33 mouse cellular contexts compared by ENCODE assay signal in the genomic region with DNA sequence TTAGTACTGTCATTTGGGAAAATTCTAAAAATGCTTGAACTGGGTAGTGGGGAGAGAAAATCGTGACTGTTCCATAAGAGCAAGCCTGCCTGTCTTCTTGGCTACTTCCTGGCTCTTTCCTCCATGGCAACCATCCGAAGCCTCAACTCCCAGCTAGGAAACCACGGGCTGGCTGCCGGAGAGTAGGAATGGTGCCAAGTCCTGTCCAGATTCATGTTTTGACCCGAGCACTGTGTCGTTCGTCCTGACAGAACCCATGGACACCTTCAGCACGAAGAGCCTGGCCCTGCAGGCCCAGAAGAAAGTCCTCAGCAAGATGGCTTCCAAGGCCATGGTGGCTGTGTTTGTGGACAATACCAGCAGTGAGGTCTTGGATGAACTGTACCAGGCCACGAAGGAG. TPM values are rescaled to one million over a fixed set of nuclear protein-coding genes. Genes with fewer than 3 reads are reported as not detected.
DNase-seq lines count a peak whose midpoint lies in the region; ATAC-seq and TF ChIP-seq lines count a peak whose summit lies in the region.
"Had no signal": no experiment of that assay in that cellular context is flagged by ENCODE, and none has a peak within 500 bp of the region (broad histone marks: within the 10 kb centered on the region; RNA-seq: fewer than 3 reads in every experiment).

No protein-coding gene starts in this region.

- no peak for TF ChIP-seq POLR2A in liver, adult 2 months (IDR thresholded peaks at IDR 0.05; ENCODE audit: extremely low read depth, insufficient read depth, low read length)

- peak overlapping the region; percentile 79; the same call in 1 of the 2 replicates for H3K27ac ChIP-seq in hindbrain, embryonic 10.5 days
- H3K27ac ChIP-seq in hindbrain, embryonic 14.5 days, result no peak overlapping the region
- H3K27ac ChIP-seq in liver, adult 2 months (replicated peaks; ENCODE audit: insufficient read depth, low read depth, low read length), result peak overlapping the region; percentile 91
- no peak overlapping the region for H3K27ac ChIP-seq in liver, embryonic 12.5 days
- no peak overlapping the region for H3K27ac ChIP-seq in embryonic facial prominence, embryonic 14.5 days (replicated peaks; ENCODE audit: low read depth, low read length)
- H3K27ac ChIP-seq: forebrain, embryonic 15.5 days; left cerebral cortex, adult 2 months; limb, embryonic 15.5 days; liver, embryonic 15.5 days; midbrain, embryonic 15.5 days had no signal

- H3K9me3 ChIP-seq in hindbrain, embryonic 10.5 days, result no peaks in the 10 kb centered on the region
- H3K9me3 ChIP-seq in hindbrain, embryonic 14.5 days (ENCODE audit: control insufficient read depth, low read length), result no peaks in the 10 kb centered on the region
- H3K9me3 ChIP-seq in liver, embryonic 12.5 days (replicated peaks), result no peaks in the 10 kb centered on the region
- H3K9me3 ChIP-seq in embryonic facial prominence, embryonic 14.5 days (ENCODE audit: control insufficient read depth, low read length), result no peaks in the 10 kb centered on the region
- H3K9me3 ChIP-seq: forebrain, embryonic 10.5 days; forebrain, embryonic 15.5 days; heart, embryonic 12.5 days; limb, embryonic 15.5 days; liver, embryonic 15.5 days; midbrain, embryonic 10.5 days; midbrain, embryonic 15.5 days; neural tube, embryonic 15.5 days had no signal

- no peak for ATAC-seq in hindbrain, embryonic 14.5 days (ENCODE audit: low FRiP score)
- no peak for ATAC-seq in liver, embryonic 12.5 days
- ATAC-seq in embryonic facial prominence, embryonic 14.5 days (ENCODE audit: low read depth), result no peak
- ATAC-seq: forebrain, embryonic 15.5 days; intestine, postnatal 0 days had no signal

- peaks cover 16% of the 10 kb centered on the region for H3K79me2 ChIP-seq in liver, adult 2 months (ENCODE audit: control insufficient read depth, insufficient read depth, low read length)

- peaks cover 32% of the 10 kb centered on the region for H3K4me1 ChIP-seq in hindbrain, embryonic 10.5 days (replicated peaks)
- H3K4me1 ChIP-seq in hindbrain, embryonic 14.5 days (replicated peaks; ENCODE audit: control insufficient read depth, insufficient read depth, low read length), result no peaks in the 10 kb centered on the region
- peaks cover 40% of the 10 kb centered on the region for H3K4me1 ChIP-seq in liver, adult 2 months (ENCODE audit: control insufficient read depth, insufficient read depth, low read length)
- 0 out of 2 replicates have a peak, but pooled peaks cover 6% of the 10 kb centered on the region for H3K4me1 ChIP-seq in liver, embryonic 12.5 days
- peaks cover 2% of the 10 kb centered on the region; the same call in 1 of the 2 replicates for H3K4me1 ChIP-seq in embryonic facial prominence, embryonic 14.5 days (ENCODE audit: control insufficient read depth, insufficient read depth, low read length)
- H3K4me1 ChIP-seq: limb, embryonic 15.5 days; midbrain, embryonic 15.5 days had no signal

- no peak for DNase-seq in hindbrain, embryonic 10.5 days (ENCODE audit: low spot score)
- no peak for DNase-seq in hindbrain, embryonic 14.5 days (ENCODE audit: low spot score)
- peak; percentile 73 for DNase-seq in liver, adult 2 months (ENCODE audit: extremely low read depth, low read depth, low spot score)
- no peak for DNase-seq in embryonic facial prominence, embryonic 14.5 days (ENCODE audit: low spot score)
- DNase-seq in urinary bladder, postnatal 14 days (ENCODE audit: low spot score), result no peak
- DNase-seq: adrenal gland, postnatal 25 days; B cell, adult 2 months; cerebellum, adult 18-20 months; cerebellum, postnatal 14 days; heart, adult 2 months; heart, postnatal 4 days; kidney, postnatal 25 days; lung, embryonic 14.5 days; lung, postnatal 14 days; retina, postnatal 1 day; right cerebral cortex, postnatal 14 days; thymus, postnatal 4 days had no signal

- H3K27me3 ChIP-seq in hindbrain, embryonic 10.5 days (ENCODE audit: insufficient read depth, poor library complexity, severe bottlenecking), result no peaks in the 10 kb centered on the region
- H3K27me3 ChIP-seq in hindbrain, embryonic 14.5 days (ENCODE audit: control insufficient read depth, insufficient read depth, low read length), result no peaks in the 10 kb centered on the region
- no peaks in the 10 kb centered on the region for H3K27me3 ChIP-seq in liver, adult 2 months (ENCODE audit: control insufficient read depth, insufficient read depth, low read length)
- no peaks in the 10 kb centered on the region for H3K27me3 ChIP-seq in liver, embryonic 12.5 days (replicated peaks)
- no peaks in the 10 kb centered on the region for H3K27me3 ChIP-seq in embryonic facial prominence, embryonic 14.5 days (replicated peaks; ENCODE audit: control insufficient read depth, insufficient read depth, low read length)
- H3K27me3 ChIP-seq: forebrain, embryonic 15.5 days; heart, embryonic 12.5 days; limb, embryonic 15.5 days; liver, embryonic 15.5 days; midbrain, embryonic 15.5 days; neural tube, embryonic 15.5 days had no signal

- no peak for TF ChIP-seq CTCF in liver, adult 2 months (IDR thresholded peaks at IDR 0.05; ENCODE audit: low read depth, low read length)

- no peak overlapping the region for H3K4me3 ChIP-seq in hindbrain, embryonic 10.5 days
- no peak overlapping the region for H3K4me3 ChIP-seq in hindbrain, embryonic 14.5 days (replicated peaks; ENCODE audit: low read length)
- H3K4me3 ChIP-seq in liver, adult 2 months (ENCODE audit: insufficient read depth, low read depth, low read length), result peak overlapping the region; percentile 3; the same call in 1 of the 2 replicates
- no peak overlapping the region for H3K4me3 ChIP-seq in liver, embryonic 12.5 days
- no peak overlapping the region for H3K4me3 ChIP-seq in embryonic facial prominence, embryonic 14.5 days (ENCODE audit: low read depth, low read length)
- H3K4me3 ChIP-seq: forebrain, embryonic 10.5 days; forebrain, embryonic 15.5 days; heart, adult 2 months; heart, embryonic 12.5 days; left cerebral cortex, adult 2 months; limb, embryonic 15.5 days; liver, embryonic 15.5 days; midbrain, embryonic 10.5 days; midbrain, embryonic 15.5 days; myocyte; neural tube, embryonic 15.5 days had no signal

- H3K4me2 ChIP-seq in hindbrain, embryonic 14.5 days (replicated peaks), result no peak overlapping the region
- H3K4me2 ChIP-seq in liver, embryonic 12.5 days, result no peak overlapping the region
- no peak overlapping the region for H3K4me2 ChIP-seq in embryonic facial prominence, embryonic 14.5 days (ENCODE audit: low read depth, low read length)
- H3K4me2 ChIP-seq: forebrain, embryonic 15.5 days; heart, embryonic 12.5 days; limb, embryonic 15.5 days; liver, embryonic 15.5 days; lung, embryonic 14.5 days; midbrain, embryonic 15.5 days; neural tube, embryonic 15.5 days had no signal

- 82% methylated on average over 9 of the region's 9 CpGs for WGBS in hindbrain, embryonic 10.5 days
- 69% methylated on average over 9 of the region's 9 CpGs for WGBS in hindbrain, embryonic 14.5 days
- WGBS in liver, adult 2 months, result 22% methylated on average over 9 of the region's 9 CpGs
- 78% methylated on average over 9 of the region's 9 CpGs for WGBS in liver, embryonic 12.5 days (ENCODE audit: insufficient replicate concordance)
- 76% methylated on average over 9 of the region's 9 CpGs for WGBS in embryonic facial prominence, embryonic 14.5 days

- no peak overlapping the region for H3K9ac ChIP-seq in hindbrain, embryonic 14.5 days
- H3K9ac ChIP-seq in liver, adult 2 months (ENCODE audit: low read depth, low read length), result peak overlapping the region; percentile 51
- no peak overlapping the region for H3K9ac ChIP-seq in liver, embryonic 12.5 days
- peak overlapping the region; percentile 37; the same call in 1 of the 2 replicates for H3K9ac ChIP-seq in embryonic facial prominence, embryonic 14.5 days (ENCODE audit: low read depth, low read length)
- H3K9ac ChIP-seq: forebrain, embryonic 15.5 days; heart, embryonic 12.5 days; limb, embryonic 15.5 days; liver, embryonic 15.5 days; lung, embryonic 14.5 days; midbrain, embryonic 15.5 days; neural tube, embryonic 15.5 days had no signal

- peaks cover 29% of the 10 kb centered on the region for H3K36me3 ChIP-seq in hindbrain, embryonic 10.5 days
- peaks cover 21% of the 10 kb centered on the region for H3K36me3 ChIP-seq in hindbrain, embryonic 14.5 days (replicated peaks; ENCODE audit: control insufficient read depth, insufficient read depth)
- H3K36me3 ChIP-seq in liver, adult 2 months (ENCODE audit: control insufficient read depth, insufficient read depth, low read length), result peaks cover 7% of the 10 kb centered on the region; the same call in 1 of the 2 replicates
- H3K36me3 ChIP-seq in liver, embryonic 12.5 days, result peaks cover 10% of the 10 kb centered on the region
- H3K36me3 ChIP-seq in embryonic facial prominence, embryonic 14.5 days (ENCODE audit: control insufficient read depth, insufficient read depth, low read length), result peaks cover 10% of the 10 kb centered on the region

RNA-seq across cellular contexts. Expression of gene Tnfaip8l1, which starts 9.2 kb away (rescaled TPM):
- polyA plus RNA-seq in hindbrain, embryonic 10.5 days (2016; fragmentation: Nextera tagmentation; extraction: Ambion mirVana), result 10.4 and 11.8 TPM in 2 replicates
- 8.4 and 9.9 TPM in 2 replicates for polyA plus RNA-seq in hindbrain, embryonic 14.5 days (2014; fragmentation: Nextera tagmentation; extraction: Ambion mirVana)
- 16.2 and 20.9 TPM in 2 replicates for total RNA-seq in liver, adult 2 months (2014; rRNA removed)
- 21.8 and 25.5 TPM in 2 replicates for polyA plus RNA-seq in liver, adult 2 months (2012; rRNA removed)
- 3.7 TPM in 2 replicates for polyA plus RNA-seq in liver, embryonic 12.5 days (2016; fragmentation: Nextera tagmentation; extraction: Ambion mirVana)
- 10.2 and 12.3 TPM in 2 replicates for polyA plus RNA-seq in embryonic facial prominence, embryonic 14.5 days (2014; fragmentation: Nextera tagmentation; extraction: Ambion mirVana)

RNA-seq across cellular contexts. Expression of gene Mydgf, which starts 12.3 kb away (rescaled TPM):
- polyA plus RNA-seq in hindbrain, embryonic 10.5 days (2016; fragmentation: Nextera tagmentation; extraction: Ambion mirVana), result 70.5 and 80.6 TPM in 2 replicates
- polyA plus RNA-seq in hindbrain, embryonic 14.5 days (2014; fragmentation: Nextera tagmentation; extraction: Ambion mirVana), result 67.8 and 70.8 TPM in 2 replicates
- 89.4 and 91.1 TPM in 2 replicates for total RNA-seq in liver, adult 2 months (2014; rRNA removed)
- 81.1 and 86.0 TPM in 2 replicates for polyA plus RNA-seq in liver, adult 2 months (2012; rRNA removed)
- 66.2 and 71.0 TPM in 2 replicates for polyA plus RNA-seq in liver, embryonic 12.5 days (2016; fragmentation: Nextera tagmentation; extraction: Ambion mirVana)
- 98.8 and 99.5 TPM in 2 replicates for polyA plus RNA-seq in embryonic facial prominence, embryonic 14.5 days (2014; fragmentation: Nextera tagmentation; extraction: Ambion mirVana)

RNA-seq across cellular contexts. Expression of gene Sema6b, which starts 31.3 kb away (rescaled TPM):
- polyA plus RNA-seq in hindbrain, embryonic 10.5 days (2016; fragmentation: Nextera tagmentation; extraction: Ambion mirVana), result 2.3 and 3.8 TPM in 2 replicates
- 18.3 and 20.5 TPM in 2 replicates for polyA plus RNA-seq in hindbrain, embryonic 14.5 days (2014; fragmentation: Nextera tagmentation; extraction: Ambion mirVana)
- 1.3 TPM in 2 replicates for total RNA-seq in liver, adult 2 months (2014; rRNA removed)
- polyA plus RNA-seq in liver, adult 2 months (2012; rRNA removed), result 2.7 and 3.9 TPM in 2 replicates
- 1.5 and 1.7 TPM in 2 replicates for polyA plus RNA-seq in liver, embryonic 12.5 days (2016; fragmentation: Nextera tagmentation; extraction: Ambion mirVana)
- polyA plus RNA-seq in embryonic facial prominence, embryonic 14.5 days (2014; fragmentation: Nextera tagmentation; extraction: Ambion mirVana), result 4.3 and 5.4 TPM in 2 replicates

RNA-seq across cellular contexts. Expression of gene Dpp9, which starts 47.2 kb away (rescaled TPM):
- 43.0 and 52.3 TPM in 2 replicates for polyA plus RNA-seq in hindbrain, embryonic 10.5 days (2016; fragmentation: Nextera tagmentation; extraction: Ambion mirVana)
- 23.4 and 26.2 TPM in 2 replicates for polyA plus RNA-seq in hindbrain, embryonic 14.5 days (2014; fragmentation: Nextera tagmentation; extraction: Ambion mirVana)
- total RNA-seq in liver, adult 2 months (2014; rRNA removed), result 10.7 and 20.1 TPM in 2 replicates
- polyA plus RNA-seq in liver, adult 2 months (2012; rRNA removed), result 55.4 and 60.3 TPM in 2 replicates
- polyA plus RNA-seq in liver, embryonic 12.5 days (2016; fragmentation: Nextera tagmentation; extraction: Ambion mirVana), result 27.1 and 28.5 TPM in 2 replicates
- polyA plus RNA-seq in embryonic facial prominence, embryonic 14.5 days (2014; fragmentation: Nextera tagmentation; extraction: Ambion mirVana), result 32.5 and 37.1 TPM in 2 replicates

RNA-seq across cellular contexts. Expression of gene Lrg1, which starts 49.7 kb away (rescaled TPM):
- not detected in 2 replicates for polyA plus RNA-seq in hindbrain, embryonic 10.5 days (2016; fragmentation: Nextera tagmentation; extraction: Ambion mirVana)
- 0.19 and 0.20 TPM in 2 replicates for polyA plus RNA-seq in hindbrain, embryonic 14.5 days (2014; fragmentation: Nextera tagmentation; extraction: Ambion mirVana)
- 90.0 and 116 TPM in 2 replicates for total RNA-seq in liver, adult 2 months (2014; rRNA removed)
- 543 and 600 TPM in 2 replicates for polyA plus RNA-seq in liver, adult 2 months (2012; rRNA removed)
- 0.27 and 0.48 TPM in 2 replicates for polyA plus RNA-seq in liver, embryonic 12.5 days (2016; fragmentation: Nextera tagmentation; extraction: Ambion mirVana)
- polyA plus RNA-seq in embryonic facial prominence, embryonic 14.5 days (2014; fragmentation: Nextera tagmentation; extraction: Ambion mirVana), result 0.62 and 1.3 TPM in 2 replicates
- total RNA-seq: layer of hippocampus, postnatal 10 days had no signal
- polyA plus RNA-seq: embryonic facial prominence, embryonic 11.5 days; forebrain, embryonic 10.5 days; heart, embryonic 12.5 days; kidney, embryonic 14.5 days; midbrain, embryonic 10.5 days; stomach, embryonic 14.5 days had no signal

Comparison
In these comparisons a context has a peak if more than half of its experiments do, and no peak if none do; other contexts are left out.
1. H3K27ac ChIP-seq: peak in hindbrain, embryonic 10.5 days (single experiment) and liver, adult 2 months (single experiment); none in hindbrain, embryonic 14.5 days (single experiment), liver, embryonic 12.5 days (single experiment) and embryonic facial prominence, embryonic 14.5 days (single experiment).
2. H3K9ac ChIP-seq: peak in liver, adult 2 months (single experiment) and embryonic facial prominence, embryonic 14.5 days (single experiment); none in hindbrain, embryonic 14.5 days (single experiment) and liver, embryonic 12.5 days (single experiment).